Mouse (Mus musculus) R1 (cell line): Measurements from ENCODE around the gene Cdk6.
A peak's percentile ranks its signal among the peaks of the same experiment; 100 is the strongest.
"Not testable (repeated sequence)": the region's sequence is repeated elsewhere in the genome, so short reads cannot be mapped to it uniquely, and the experiment has no call there.

Experiments used
- DNase-seq: peaks from one replicate; pipeline ENCODE4 v3.0.0-alpha.2; 2018; ENCODE audit warnings: low read depth, low spot score

The Cdk6 gene

GRCm38 (mm10) chr5:3376167-3376566 lies 34.9 kb downstream of the Cdk6 start:
- DNase-seq, result no peak

GRCm38 (mm10) chr5:3379252-3379651 lies 38.0 kb downstream of the Cdk6 start:
- no peak for DNase-seq

- DNase-seq, result no peak
Observed at GRCm38 (mm10) chr5:3380692-3381233, 39.5 kb downstream of the Cdk6 start.

- DNase-seq, result no peak
Observed at GRCm38 (mm10) chr5:3381795-3382194, 40.5 kb downstream of the Cdk6 start.

GRCm38 (mm10) chr5:3382343-3383040 lies 41.2 kb downstream of the Cdk6 start:
- no peak for DNase-seq

- DNase-seq, result no peak
Observed at GRCm38 (mm10) chr5:3383547-3383946, 42.3 kb downstream of the Cdk6 start.

- DNase-seq, result no peak
Observed at GRCm38 (mm10) chr5:3385078-3385477, 43.8 kb downstream of the Cdk6 start.

GRCm38 (mm10) chr5:3386021-3386730 lies 44.9 kb downstream of the Cdk6 start:
- no peak for DNase-seq

- DNase-seq, result peak; percentile 97
Observed at GRCm38 (mm10) chr5:3386731-3387087, 45.4 kb downstream of the Cdk6 start.

- DNase-seq, result peak; percentile 73
Observed at GRCm38 (mm10) chr5:3387138-3387537, 45.9 kb downstream of the Cdk6 start.

- DNase-seq, result no peak
Observed at GRCm38 (mm10) chr5:3392856-3393255, 51.6 kb downstream of the Cdk6 start.

GRCm38 (mm10) chr5:3394145-3394544 lies 52.9 kb downstream of the Cdk6 start:
- no peak for DNase-seq

GRCm38 (mm10) chr5:3395020-3395419 lies 53.7 kb downstream of the Cdk6 start:
- DNase-seq, result no peak

GRCm38 (mm10) chr5:3396214-3396613 lies 54.9 kb downstream of the Cdk6 start:
- DNase-seq, result no peak

GRCm38 (mm10) chr5:3396910-3397575 lies 55.8 kb downstream of the Cdk6 start:
- DNase-seq, result peak; percentile 50

GRCm38 (mm10) chr5:3399784-3400494 lies 58.7 kb downstream of the Cdk6 start:
- no peak for DNase-seq

GRCm38 (mm10) chr5:3405102-3405501 lies 63.8 kb downstream of the Cdk6 start:
- DNase-seq, result no peak

- DNase-seq, result no peak
Observed at GRCm38 (mm10) chr5:3405503-3405902, 64.2 kb downstream of the Cdk6 start.

- no peak for DNase-seq
Observed at GRCm38 (mm10) chr5:3407926-3408325, 66.6 kb downstream of the Cdk6 start.

GRCm38 (mm10) chr5:3418183-3418582 lies 76.9 kb downstream of the Cdk6 start:
- not testable (repeated sequence) for DNase-seq

GRCm38 (mm10) chr5:3420094-3420831 lies 79.0 kb downstream of the Cdk6 start:
- no peak for DNase-seq
